Mouse (Mus musculus) hindbrain, embryonic 10.5 days (tissue): Measurements from ENCODE around the gene Gipc3. TPM values are rescaled to one million over a fixed set of nuclear protein-coding genes. Genes with fewer than 3 reads are reported as not detected.

ENCODE experiments used
- DNase-seq: peaks from one replicate; pipeline ENCODE4 v3.0.0-alpha.2; 2017; ENCODE audit warnings: low spot score
- H3K27ac ChIP-seq: fragments of 300-500 bp; sonication (generic); 2 replicates; pipeline ENCODE4 v1.5.1; 2016; ENCODE audit warnings: mild to moderate bottlenecking, moderate library complexity
- H3K27me3 ChIP-seq: fragments of 300-500 bp; sonication (generic); 2 replicates; pipeline ENCODE4 v1.6.1; 2016; ENCODE audit warnings: mild to moderate bottlenecking; ENCODE audit not compliant: poor library complexity, insufficient read depth, severe bottlenecking
- H3K36me3 ChIP-seq: fragments of 300-500 bp; sonication (generic); 2 replicates; pipeline ENCODE4 v1.6.1; 2016; ENCODE audit warnings: mild to moderate bottlenecking, moderate library complexity
- H3K4me1 ChIP-seq: fragments of 300-500 bp; sonication (generic); replicated peaks from 2 replicates; pipeline ENCODE4 v1.6.1; 2016; ENCODE audit warnings: mild to moderate bottlenecking
- H3K4me3 ChIP-seq: fragments of 300-500 bp; sonication (generic); 2 replicates; pipeline ENCODE4 v1.5.1; 2016; ENCODE audit warnings: mild to moderate bottlenecking, moderate library complexity
- H3K9me3 ChIP-seq: fragments of 300-500 bp; sonication (generic); 2 replicates; pipeline ENCODE4 v1.6.1; 2016; ENCODE audit warnings: mild to moderate bottlenecking, moderate library complexity
- WGBS: fragments of 180-500 bp; shearing (Covaris S2); methylation state at CpG from one replicate; pipeline ENCODE4 v1.1.7; 2016; 5-methylcytosine and 5-hydroxymethylcytosine counted together
- polyA plus RNA-seq: library from polyadenylated mRNA; unstranded; fragments of >200 nt; fragmentation: Nextera tagmentation; extraction: Ambion mirVana; gene quantifications from 2 replicates; pipeline ENCODE4 v1.2.1, GENCODE M21; 2016

The Gipc3 gene
- polyA plus RNA-seq, 1 experiment from 2014 or later, result not detected

DNA sequence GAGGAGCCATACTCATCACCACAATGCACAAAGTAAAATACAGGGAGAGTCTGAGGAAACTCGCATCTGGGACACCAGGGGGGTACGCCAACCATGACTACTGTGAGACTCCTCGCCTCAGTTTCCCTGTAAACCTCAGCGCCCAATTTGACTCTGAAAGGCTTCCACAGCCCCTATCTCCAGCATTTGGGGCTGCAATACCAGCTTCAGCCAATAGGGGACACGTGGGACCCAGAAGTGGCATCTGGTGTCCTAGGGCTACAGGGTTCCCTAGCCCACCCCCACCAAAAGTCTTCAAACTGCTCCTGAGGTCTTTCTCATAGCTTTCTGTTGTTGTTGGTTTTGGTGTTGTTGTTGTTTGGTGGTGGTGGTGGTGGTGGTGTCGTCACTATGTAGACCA is 54.5 kb downstream of the Gipc3 start:
- Histone ChIP-seq H3K9me3 (no peaks in the 10 kb centered on the region), H3K27ac (no peak overlapping the region), H3K4me3 (0 out of 2 replicates have a peak overlapping the region, but pooled peaks have one; percentile 11), H3K4me1 (peaks cover 44% of the 10 kb centered on the region), H3K27me3 (peaks cover 70% of the 10 kb centered on the region), H3K36me3 (no peaks in the 10 kb centered on the region)
- 29% methylated on average over 6 of the region's 6 CpGs for WGBS
- DNase-seq, result peak; percentile 55

DNA sequence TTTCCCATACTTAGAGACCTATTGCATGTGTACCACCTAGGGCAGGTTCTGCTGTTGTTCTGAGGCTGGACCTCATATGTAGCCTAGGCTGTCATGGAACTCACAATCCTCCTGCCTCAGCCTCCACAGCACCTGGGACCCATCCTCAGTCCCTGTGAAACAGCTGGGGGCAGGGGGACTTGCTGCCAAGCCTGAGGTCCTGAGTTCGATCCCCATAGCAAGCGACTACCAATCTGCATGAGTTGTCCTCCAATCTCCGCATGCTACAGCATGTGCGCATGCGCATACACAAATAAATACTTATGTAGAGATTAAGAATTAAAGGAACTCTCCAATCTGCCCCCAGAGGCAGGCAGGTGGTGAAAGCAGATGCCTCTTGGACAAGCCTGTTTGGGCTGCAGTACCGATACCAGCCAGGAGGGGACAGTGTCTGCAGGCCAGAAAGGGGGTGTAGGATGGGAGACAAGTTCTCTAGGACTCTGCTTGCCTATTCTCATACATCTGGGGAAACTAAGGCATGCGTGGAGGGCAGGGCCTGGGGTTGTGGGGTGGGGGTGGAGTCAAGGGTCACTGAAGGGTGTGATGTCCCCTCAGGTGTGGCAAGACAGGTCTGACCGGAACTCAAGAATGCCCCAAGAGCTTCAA is 55.4 kb downstream of the Gipc3 start:
- Histone ChIP-seq H3K4me3 (no peak overlapping the region), H3K27ac (no peak overlapping the region), H3K36me3 (no peaks in the 10 kb centered on the region), H3K27me3 (peaks cover 80% of the 10 kb centered on the region), H3K9me3 (no peaks in the 10 kb centered on the region), H3K4me1 (peaks cover 39% of the 10 kb centered on the region)
- peak; percentile 62 for DNase-seq
- 59% methylated on average over 8 of the region's 8 CpGs for WGBS

GRCm38 (mm10) chr10:81286586-81286985 is 56.5 kb downstream of the Gipc3 start:
- no peaks in the 10 kb centered on the region for H3K9me3 ChIP-seq
- H3K27ac ChIP-seq, result no peak overlapping the region
- no peak overlapping the region; the same call in 1 of the 2 replicates for H3K4me3 ChIP-seq
- no peak for DNase-seq
- WGBS, result 42% methylated on average over 6 of the region's 6 CpGs
- H3K4me1 ChIP-seq, result peaks cover 39% of the 10 kb centered on the region
- H3K27me3 ChIP-seq, result peaks cover 79% of the 10 kb centered on the region
- H3K36me3 ChIP-seq, result no peaks in the 10 kb centered on the region

GRCm38 (mm10) chr10:81285694-81286450 is 57.2 kb downstream of the Gipc3 start:
- DNase-seq, result peak; percentile 93
- peak overlapping the region; percentile 60 for H3K4me3 ChIP-seq
- peaks cover 79% of the 10 kb centered on the region for H3K27me3 ChIP-seq
- 2% methylated on average over 54 of the region's 54 CpGs for WGBS
- peak overlapping the region; percentile 87 for H3K27ac ChIP-seq
- no peaks in the 10 kb centered on the region for H3K9me3 ChIP-seq
- H3K4me1 ChIP-seq, result peaks cover 39% of the 10 kb centered on the region
- no peaks in the 10 kb centered on the region for H3K36me3 ChIP-seq

Other genes with a start within 250 kb of the Gipc3 start
- gene Creb3l3, start 244.4 kb downstream of the Gipc3 start, polyA plus RNA-seq, result 0.29 and 0.30 TPM in 2 replicates
- 218 and 261 TPM in 2 replicates for gene Map2k2, start 237.4 kb downstream of the Gipc3 start, polyA plus RNA-seq
- 9.4 and 12.4 TPM in 2 replicates for gene Zbtb7a, start 208.0 kb downstream of the Gipc3 start, polyA plus RNA-seq
- gene Pias4, start 175.3 kb downstream of the Gipc3 start, polyA plus RNA-seq, result 64.1 and 72.2 TPM in 2 replicates
- gene Eef2, start 166.6 kb downstream of the Gipc3 start, polyA plus RNA-seq, result 495 and 570 TPM in 2 replicates
- 58.3 and 75.6 TPM in 2 replicates for gene Dapk3, start 160.3 kb downstream of the Gipc3 start, polyA plus RNA-seq
- not detected in 2 replicates for gene 4930442H23Rik, start 159.4 kb downstream of the Gipc3 start, polyA plus RNA-seq
- not detected in 2 replicates for gene Nmrk2, start 141.2 kb downstream of the Gipc3 start, polyA plus RNA-seq
- gene Atcay, start 112.4 kb downstream of the Gipc3 start, polyA plus RNA-seq, result 7.6 and 25.9 TPM in 2 replicates
- 5.1 and 6.7 TPM in 2 replicates for gene Zfr2, start 110.1 kb downstream of the Gipc3 start, polyA plus RNA-seq
- 3.9 and 4.9 TPM in 2 replicates for gene Matk, start 90.3 kb downstream of the Gipc3 start, polyA plus RNA-seq
- 238 and 239 TPM in 2 replicates for gene Mrpl54, start 76.3 kb downstream of the Gipc3 start, polyA plus RNA-seq
- 46.2 and 54.6 TPM in 2 replicates for gene Apba3, start 76.3 kb downstream of the Gipc3 start, polyA plus RNA-seq
- gene Tjp3, start 51.7 kb downstream of the Gipc3 start, polyA plus RNA-seq, result 7.0 and 9.0 TPM in 2 replicates
- 62.1 and 78.5 TPM in 2 replicates for gene Pip5k1c, start 50.3 kb downstream of the Gipc3 start, polyA plus RNA-seq
- 53.2 and 58.8 TPM in 2 replicates for gene Cactin, start 22.2 kb downstream of the Gipc3 start, polyA plus RNA-seq
- gene Tbxa2r, start 14.5 kb downstream of the Gipc3 start, polyA plus RNA-seq, result 3.3 and 3.6 TPM in 2 replicates
- gene Hmg20b, start 7.2 kb upstream of the Gipc3 start, polyA plus RNA-seq, result 111 and 128 TPM in 2 replicates
- 9.2 and 12.9 TPM in 2 replicates for gene Mfsd12, start 14.2 kb upstream of the Gipc3 start, polyA plus RNA-seq
- gene 4930404N11Rik, start 22.6 kb upstream of the Gipc3 start, polyA plus RNA-seq, result 0.61 and 0.62 TPM in 2 replicates
- gene Fzr1, start 35.2 kb upstream of the Gipc3 start, polyA plus RNA-seq, result 138 and 143 TPM in 2 replicates
- gene Dohh, start 41.2 kb upstream of the Gipc3 start, polyA plus RNA-seq, result 95.8 and 98.2 TPM in 2 replicates
- gene Gm48551, start 41.2 kb upstream of the Gipc3 start, polyA plus RNA-seq, result 4.0 and 4.8 TPM in 2 replicates
- 1.0 and 2.5 TPM in 2 replicates for gene Gm48552, start 45.7 kb upstream of the Gipc3 start, polyA plus RNA-seq
- gene Smim24, start 49.8 kb upstream of the Gipc3 start, polyA plus RNA-seq, result 2.7 and 3.0 TPM in 2 replicates
- gene Nfic, start 112.4 kb upstream of the Gipc3 start, polyA plus RNA-seq, result 10.5 and 16.0 TPM in 2 replicates
- gene Celf5, start 139.4 kb upstream of the Gipc3 start, polyA plus RNA-seq, result 3.1 and 12.9 TPM in 2 replicates
- gene Ncln, start 153.1 kb upstream of the Gipc3 start, polyA plus RNA-seq, result 87.4 and 92.6 TPM in 2 replicates
- gene S1pr4, start 156.9 kb upstream of the Gipc3 start, polyA plus RNA-seq, result 0.39 and 0.42 TPM in 2 replicates
- 0.63 and 1.6 TPM in 2 replicates for gene Gna15, start 181.0 kb upstream of the Gipc3 start, polyA plus RNA-seq
- gene Gna11, start 201.9 kb upstream of the Gipc3 start, polyA plus RNA-seq, result 71.2 and 76.9 TPM in 2 replicates
- gene Aes, start 216.2 kb upstream of the Gipc3 start, polyA plus RNA-seq, result 297 and 430 TPM in 2 replicates
- gene Tle2, start 231.3 kb upstream of the Gipc3 start, polyA plus RNA-seq, result 8.6 and 15.7 TPM in 2 replicates